Mouse (Mus musculus): ENCODE data around the gene Frs3. TPM values are rescaled to one million over a fixed set of nuclear protein-coding genes. Genes with fewer than 3 reads are reported as not detected.

Frs3 gene
- total and polyA plus RNA-seq, 3 experiments, result 4.8 to 10.8 (median 5.2) TPM

- no peaks in the 10 kb centered on the region for H3K27me3 ChIP-seq (ENCODE audit: control insufficient read depth, insufficient read depth, low read length)
- no peak overlapping the region for H3K4me3 ChIP-seq
- H3K36me3 ChIP-seq (ENCODE audit: control insufficient read depth, insufficient read depth, low read length), result no peaks in the 10 kb centered on the region
- peaks cover 2% of the 10 kb centered on the region for H3K79me2 ChIP-seq (replicated peaks; ENCODE audit: control insufficient read depth, insufficient read depth, low read length)
- DNase-seq, result no peak
- TF ChIP-seq EP300 (IDR thresholded peaks at IDR 0.05; ENCODE audit: insufficient read depth, low read depth, low read length), result no peak
- TF ChIP-seq POLR2A (IDR thresholded peaks at IDR 0.05; ENCODE audit: insufficient read depth, low read depth, low read length), result no peak
- TF ChIP-seq CTCF (IDR thresholded peaks at IDR 0.05), result peak; percentile 64
- intact Hi-C loops (cut with DNase I), result no loop called here
- 88% methylated on average over 10 of the region's 10 CpGs for WGBS
- peaks cover 12% of the 10 kb centered on the region for H3K4me1 ChIP-seq (ENCODE audit: control insufficient read depth, insufficient read depth, low read length)
- H3K27ac ChIP-seq, result no peak overlapping the region
- no peak overlapping the region for H3K9ac ChIP-seq (ENCODE audit: low read depth, low read length)
These were observed 56.0 kb downstream of the Frs3 start for GRCm38 (mm10) chr17:47744746-47745368.

- peaks cover 11% of the 10 kb centered on the region for H3K4me1 ChIP-seq (ENCODE audit: control insufficient read depth, insufficient read depth, low read length)
- H3K36me3 ChIP-seq (ENCODE audit: control insufficient read depth, insufficient read depth, low read length), result no peaks in the 10 kb centered on the region
- TF ChIP-seq CTCF (IDR thresholded peaks at IDR 0.05) (no peak), EP300 (IDR thresholded peaks at IDR 0.05; ENCODE audit: insufficient read depth, low read depth, low read length) (no peak), POLR2A (IDR thresholded peaks at IDR 0.05; ENCODE audit: insufficient read depth, low read depth, low read length) (no peak)
- peak overlapping the region; percentile 65 for H3K27ac ChIP-seq
- intact Hi-C loops (cut with DNase I), result no loop called here
- peaks cover 1% of the 10 kb centered on the region for H3K79me2 ChIP-seq (replicated peaks; ENCODE audit: control insufficient read depth, insufficient read depth, low read length)
- peak; percentile 65 to 72 for DNase-seq
- H3K27me3 ChIP-seq (ENCODE audit: control insufficient read depth, insufficient read depth, low read length), result no peaks in the 10 kb centered on the region
- peak overlapping the region; percentile 5; the same call in 1 of the 2 replicates for H3K9ac ChIP-seq (ENCODE audit: low read depth, low read length)
- WGBS, result 43% methylated on average over 14 of the region's 14 CpGs
- H3K4me3 ChIP-seq, result no peak overlapping the region
These were observed 60.1 kb downstream of the Frs3 start for GRCm38 (mm10) chr17:47748791-47749553.

GRCm38 (mm10) chr17:47749626-47750025 is 60.8 kb downstream of the Frs3 start:
- Histone ChIP-seq H3K27ac (peak overlapping the region; percentile 65), H3K9ac (ENCODE audit: low read depth, low read length) (no peak overlapping the region; the same call in 1 of the 2 replicates)

GRCm38 (mm10) chr17:47750101-47750500 is 61.3 kb downstream of the Frs3 start:
- Histone ChIP-seq H3K9ac (ENCODE audit: low read depth, low read length) (no peak overlapping the region), H3K27me3 (ENCODE audit: control insufficient read depth, insufficient read depth, low read length) (no peaks in the 10 kb centered on the region), H3K79me2 (replicated peaks; ENCODE audit: control insufficient read depth, insufficient read depth, low read length) (peaks cover 1% of the 10 kb centered on the region), H3K4me1 (ENCODE audit: control insufficient read depth, insufficient read depth, low read length) (peaks cover 12% of the 10 kb centered on the region), H3K36me3 (ENCODE audit: control insufficient read depth, insufficient read depth, low read length) (no peaks in the 10 kb centered on the region), H3K4me3 (no peak overlapping the region), H3K27ac (no peak overlapping the region; the same call in 1 of the 2 replicates)
- TF ChIP-seq CTCF (IDR thresholded peaks at IDR 0.05), result no peak
- no peak for TF ChIP-seq POLR2A (IDR thresholded peaks at IDR 0.05; ENCODE audit: insufficient read depth, low read depth, low read length)
- TF ChIP-seq EP300 (IDR thresholded peaks at IDR 0.05; ENCODE audit: insufficient read depth, low read depth, low read length), result no peak
- intact Hi-C loops (cut with DNase I), result no loop called here
- no peak for DNase-seq
- WGBS, result 77% methylated on average over 6 of the region's 6 CpGs

More at GRCm38 (mm10) chr17:47749626-47750025, 60.8 kb downstream of the Frs3 start:
- no peak for DNase-seq
- TF ChIP-seq POLR2A (IDR thresholded peaks at IDR 0.05; ENCODE audit: insufficient read depth, low read depth, low read length) (no peak), CTCF (IDR thresholded peaks at IDR 0.05) (no peak), EP300 (IDR thresholded peaks at IDR 0.05; ENCODE audit: insufficient read depth, low read depth, low read length) (no peak)
- Histone ChIP-seq H3K27me3 (ENCODE audit: control insufficient read depth, insufficient read depth, low read length) (no peaks in the 10 kb centered on the region), H3K79me2 (replicated peaks; ENCODE audit: control insufficient read depth, insufficient read depth, low read length) (peaks cover 1% of the 10 kb centered on the region), H3K4me1 (ENCODE audit: control insufficient read depth, insufficient read depth, low read length) (peaks cover 12% of the 10 kb centered on the region), H3K36me3 (ENCODE audit: control insufficient read depth, insufficient read depth, low read length) (no peaks in the 10 kb centered on the region), H3K4me3 (no peak overlapping the region)
- WGBS, result 80% methylated on average over 3 of the region's 3 CpGs
- intact Hi-C loops (cut with DNase I), result no loop called here

GRCm38 (mm10) chr17:47751811-47752210 is 63.0 kb downstream of the Frs3 start:
- Histone ChIP-seq H3K4me3 (no peak overlapping the region), H3K27ac (no peak overlapping the region)
- 81% methylated on average over 5 of the region's 5 CpGs for WGBS

More at GRCm38 (mm10) chr17:47751811-47752210, 63.0 kb downstream of the Frs3 start:
- peak; percentile 43 for TF ChIP-seq CTCF (IDR thresholded peaks at IDR 0.05)
- TF ChIP-seq EP300 (IDR thresholded peaks at IDR 0.05; ENCODE audit: insufficient read depth, low read depth, low read length), result no peak
- TF ChIP-seq POLR2A (IDR thresholded peaks at IDR 0.05; ENCODE audit: insufficient read depth, low read depth, low read length), result no peak
- no peak for DNase-seq
- intact Hi-C loops (cut with DNase I), result no loop called here
- H3K4me1 ChIP-seq (ENCODE audit: control insufficient read depth, insufficient read depth, low read length), result peaks cover 13% of the 10 kb centered on the region
- no peaks in the 10 kb centered on the region for H3K27me3 ChIP-seq (ENCODE audit: control insufficient read depth, insufficient read depth, low read length)
- no peaks in the 10 kb centered on the region for H3K36me3 ChIP-seq (ENCODE audit: control insufficient read depth, insufficient read depth, low read length)
- H3K79me2 ChIP-seq (replicated peaks; ENCODE audit: control insufficient read depth, insufficient read depth, low read length), result no peaks in the 10 kb centered on the region; the same call in none of the 2 replicates
- H3K9ac ChIP-seq (ENCODE audit: low read depth, low read length), result no peak overlapping the region

Data from heart, adult 2 months (tissue).